Mouse (Mus musculus): ENCODE measurements around the gene Sema4c.

GRCm38 (mm10) chr1:36559888-36560287 lies 1.7 kb upstream of the Sema4c start:
- TF ChIP-seq MAFK (IDR thresholded peaks at IDR 0.05; ENCODE audit: insufficient read depth, low read depth, low read length) = no peak
- TF ChIP-seq ZC3H11A (IDR thresholded peaks at IDR 0.05; ENCODE audit: borderline replicate concordance, low read depth, low read length) = no peak
- TF ChIP-seq ZNF384 (IDR thresholded peaks at IDR 0.05; ENCODE audit: low read depth, low read length) = no peak
- no peak for TF ChIP-seq CHD2 (IDR thresholded peaks at IDR 0.05; ENCODE audit: low read depth, low read length)
- no peak for TF ChIP-seq HCFC1 (IDR thresholded peaks at IDR 0.05; ENCODE audit: borderline replicate concordance, insufficient read depth, low read length)
